Mouse (Mus musculus) heart, embryonic 13.5 days (tissue): ENCODE results near the gene Cntln. TPM values are rescaled to one million over a fixed set of nuclear protein-coding genes. Genes with fewer than 3 reads are reported as not detected.

Source experiments
- ATAC-seq: fragments of 200-750 bp; cut with Nextera tagmentation; 2 replicates; pipeline ENCODE4 v1.8.0; 2017; ENCODE audit warnings: moderate TSS enrichment; ENCODE audit not compliant: insufficient number of reproducible peaks, low FRiP score, low TSS enrichment; ENCODE audit errors: extremely low read depth
- H3K27ac ChIP-seq: fragments of 300-500 bp; sonication (generic); replicated peaks from 2 replicates; pipeline ENCODE4 v1.5.1; 2015; ENCODE audit warnings: moderate library complexity, mild to moderate bottlenecking, inconsistent platforms
- H3K27me3 ChIP-seq: fragments of 300-500 bp; sonication (generic); replicated peaks from 2 replicates; pipeline ENCODE4 v1.6.1; 2015; ENCODE audit warnings: mild to moderate bottlenecking, inconsistent platforms
- H3K36me3 ChIP-seq: fragments of 300-500 bp; sonication (generic); 2 replicates; pipeline ENCODE4 v1.6.1; 2015; ENCODE audit warnings: mild to moderate bottlenecking, inconsistent platforms
- H3K4me1 ChIP-seq: fragments of 300-500 bp; sonication (generic); 2 replicates; pipeline ENCODE4 v1.6.1; 2015; ENCODE audit warnings: inconsistent platforms
- H3K4me2 ChIP-seq: fragments of 300-500 bp; sonication (generic); 2 replicates; pipeline ENCODE4 v1.6.1; 2015; ENCODE audit warnings: inconsistent platforms, mild to moderate bottlenecking, moderate library complexity
- H3K4me3 ChIP-seq: fragments of 300-500 bp; sonication (generic); 2 replicates; pipeline ENCODE4 v1.5.1; 2015; ENCODE audit warnings: moderate library complexity, mild to moderate bottlenecking, inconsistent platforms
- H3K9ac ChIP-seq: fragments of 300-500 bp; sonication (generic); 2 replicates; pipeline ENCODE4 v1.6.1; 2015; ENCODE audit warnings: inconsistent platforms, mild to moderate bottlenecking, moderate library complexity
- H3K9me3 ChIP-seq: fragments of 300-500 bp; sonication (generic); 2 replicates; pipeline ENCODE4 v1.6.1; 2016; ENCODE audit warnings: inconsistent platforms
- WGBS: fragments of 180-500 bp; shearing (Covaris S2); methylation state at CpG from one replicate; pipeline ENCODE4 v1.1.7; 2015; ENCODE audit warnings: mixed read lengths; 5-methylcytosine and 5-hydroxymethylcytosine counted together
- polyA plus RNA-seq: library from polyadenylated mRNA; unstranded; fragments of >200 nt; fragmentation: Nextera tagmentation; extraction: Ambion mirVana; gene quantifications from 2 replicates; pipeline ENCODE4 v1.2.1, GENCODE M21; 2015

The Cntln gene
- polyA plus RNA-seq, 1 experiment from 2014 or later: 5.4 TPM

GRCm38 (mm10) chr4:85161156-85161555 is 277.0 kb downstream of the Cntln start:
- Histone ChIP-seq H3K4me3 (no peak overlapping the region), H3K27me3 (no peaks in the 10 kb centered on the region), H3K9me3 (no peaks in the 10 kb centered on the region), H3K4me1 (no peaks in the 10 kb centered on the region), H3K9ac (no peak overlapping the region), H3K27ac (no peak overlapping the region), H3K4me2 (no peak overlapping the region), H3K36me3 (no peaks in the 10 kb centered on the region)
- 58% methylated on average over 4 of the region's 4 CpGs for WGBS
- ATAC-seq: no peak

GRCm38 (mm10) chr4:85162468-85163312 is 278.6 kb downstream of the Cntln start:
- no peaks in the 10 kb centered on the region for H3K9me3 ChIP-seq
- no peak overlapping the region for H3K9ac ChIP-seq

GRCm38 (mm10) chr4:85163313-85163615 is 279.2 kb downstream of the Cntln start:
- H3K4me3 ChIP-seq: no peak overlapping the region
- H3K4me1 ChIP-seq: no peaks in the 10 kb centered on the region
- H3K9me3 ChIP-seq: no peaks in the 10 kb centered on the region
- H3K27me3 ChIP-seq: no peaks in the 10 kb centered on the region
- ATAC-seq: no peak
- H3K4me2 ChIP-seq: no peak overlapping the region
- 77% methylated on average over 2 of the region's 2 CpGs for WGBS
- no peaks in the 10 kb centered on the region for H3K36me3 ChIP-seq
- no peak overlapping the region for H3K27ac ChIP-seq
- H3K9ac ChIP-seq: no peak overlapping the region

More at GRCm38 (mm10) chr4:85162468-85163312, 278.6 kb downstream of the Cntln start:
- H3K36me3 ChIP-seq: no peaks in the 10 kb centered on the region
- H3K27me3 ChIP-seq: no peaks in the 10 kb centered on the region
- H3K4me2 ChIP-seq: peak overlapping the region; percentile 59
- no peaks in the 10 kb centered on the region for H3K4me1 ChIP-seq
- peak overlapping the region; percentile 20; the same call in 1 of the 2 replicates for H3K4me3 ChIP-seq
- no peak for ATAC-seq
- 23% methylated on average over 27 of the region's 27 CpGs for WGBS
- H3K27ac ChIP-seq: no peak overlapping the region

GRCm38 (mm10) chr4:85168001-85168400 is 283.9 kb downstream of the Cntln start:
- Histone ChIP-seq H3K27me3 (no peaks in the 10 kb centered on the region), H3K4me1 (no peaks in the 10 kb centered on the region), H3K36me3 (no peaks in the 10 kb centered on the region), H3K4me3 (no peak overlapping the region), H3K9ac (no peak overlapping the region), H3K9me3 (no peaks in the 10 kb centered on the region), H3K4me2 (no peak overlapping the region), H3K27ac (no peak overlapping the region)
- WGBS: 87% methylated on average over 12 of the region's 12 CpGs
- no peak for ATAC-seq

GRCm38 (mm10) chr4:85175466-85175865 is 291.4 kb downstream of the Cntln start:
- 79% methylated on average over 4 of the region's 4 CpGs for WGBS
- Histone ChIP-seq H3K27me3 (no peaks in the 10 kb centered on the region), H3K36me3 (no peaks in the 10 kb centered on the region), H3K4me3 (no peak overlapping the region), H3K4me2 (no peak overlapping the region), H3K4me1 (no peaks in the 10 kb centered on the region), H3K9ac (no peak overlapping the region), H3K9me3 (no peaks in the 10 kb centered on the region), H3K27ac (no peak overlapping the region)
- ATAC-seq: no peak

- WGBS: 80% methylated on average over 9 of the region's 9 CpGs
- H3K27ac ChIP-seq: no peak overlapping the region
- H3K27me3 ChIP-seq: no peaks in the 10 kb centered on the region
- no peaks in the 10 kb centered on the region for H3K9me3 ChIP-seq
- H3K9ac ChIP-seq: no peak overlapping the region
- no peaks in the 10 kb centered on the region for H3K36me3 ChIP-seq
- no peak overlapping the region for H3K4me3 ChIP-seq
- no peaks in the 10 kb centered on the region for H3K4me1 ChIP-seq
- ATAC-seq: no peak
- H3K4me2 ChIP-seq: no peak overlapping the region
These were observed 294.4 kb downstream of the Cntln start for GRCm38 (mm10) chr4:85178394-85179051.

Other genes with a start within 250 kb of the Cntln start
- gene Bnc2, start 209.0 kb upstream of the Cntln start, polyA plus RNA-seq: 1.4 and 1.7 TPM in 2 replicates